Mouse (Mus musculus) lung, adult 18-20 months (tissue): ENCODE data around the gene Pum2.
"Not testable (repeated sequence)": the region's sequence is repeated elsewhere in the genome, so short reads cannot be mapped to it uniquely, and the experiment has no call there.

Experiments
- DNase-seq, 2 experiments: peaks; one replicate each; pipeline ENCODE4 v3.0.0; 2022; ENCODE audit warnings: mixed read lengths in 2 of 2

Gene Pum2

DNA sequence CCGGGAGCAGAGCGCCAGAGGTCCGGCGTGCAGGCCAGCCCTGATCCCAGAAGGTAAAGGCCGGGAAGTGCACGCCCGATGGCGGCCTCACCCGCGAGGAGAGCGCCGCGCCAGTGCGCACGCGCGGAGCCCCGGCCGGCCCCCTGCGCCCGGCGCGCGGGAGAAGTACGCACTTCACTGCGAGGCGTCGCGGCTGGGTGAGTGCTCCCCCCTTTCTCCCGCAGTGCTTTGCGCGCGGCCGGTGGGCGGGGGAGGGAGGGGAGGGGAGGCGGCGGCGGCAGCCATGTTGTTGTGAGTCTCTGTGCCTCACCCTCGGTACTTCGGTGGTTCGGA lies at the start of gene Pum2:
Gene Pum2 (plus strand): TSS at position 161 of the 333 bp plus-strand sequence.
- peak; percentile 91 to 94 for DNase-seq

DNA sequence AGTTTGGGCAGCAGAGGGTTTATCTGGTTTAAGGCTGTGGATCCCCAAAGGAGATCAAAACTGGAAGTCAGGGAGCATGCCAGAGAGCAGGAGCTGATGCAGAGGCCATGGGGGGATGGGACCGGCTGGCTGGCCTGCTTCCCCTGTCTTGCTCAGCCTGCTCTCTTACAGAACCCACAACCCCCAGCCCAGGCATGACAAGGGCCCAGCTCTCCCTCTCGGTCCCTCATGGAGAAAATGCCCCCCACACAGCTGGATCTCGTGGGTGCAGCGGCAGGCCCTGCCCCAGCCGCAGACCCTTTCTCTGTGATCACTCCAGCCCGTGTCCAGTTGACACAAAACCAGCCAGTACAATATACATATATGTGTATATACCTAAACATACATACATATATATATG lies 44.4 kb upstream of the Pum2 start:
- no peak for DNase-seq

DNA sequence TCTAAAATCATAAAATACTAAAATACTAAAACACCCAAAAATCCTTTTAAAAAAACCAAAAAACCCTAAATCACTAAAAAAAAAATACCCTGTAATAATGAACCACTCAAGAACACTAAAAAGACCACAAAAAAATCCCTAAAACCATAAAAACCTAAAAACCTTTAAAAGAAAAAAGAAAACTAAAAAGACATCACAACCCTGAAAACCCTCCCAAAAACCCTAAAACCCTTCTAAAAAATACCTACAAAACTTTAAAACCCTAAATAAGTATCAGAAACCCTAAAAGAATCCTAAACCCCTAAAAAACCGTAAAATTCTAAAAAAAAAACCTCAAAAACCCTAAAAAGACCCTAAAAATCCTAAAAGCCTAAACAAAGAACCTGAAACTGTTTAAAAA lies 42.2 kb upstream of the Pum2 start:
- DNase-seq: no peak

DNA sequence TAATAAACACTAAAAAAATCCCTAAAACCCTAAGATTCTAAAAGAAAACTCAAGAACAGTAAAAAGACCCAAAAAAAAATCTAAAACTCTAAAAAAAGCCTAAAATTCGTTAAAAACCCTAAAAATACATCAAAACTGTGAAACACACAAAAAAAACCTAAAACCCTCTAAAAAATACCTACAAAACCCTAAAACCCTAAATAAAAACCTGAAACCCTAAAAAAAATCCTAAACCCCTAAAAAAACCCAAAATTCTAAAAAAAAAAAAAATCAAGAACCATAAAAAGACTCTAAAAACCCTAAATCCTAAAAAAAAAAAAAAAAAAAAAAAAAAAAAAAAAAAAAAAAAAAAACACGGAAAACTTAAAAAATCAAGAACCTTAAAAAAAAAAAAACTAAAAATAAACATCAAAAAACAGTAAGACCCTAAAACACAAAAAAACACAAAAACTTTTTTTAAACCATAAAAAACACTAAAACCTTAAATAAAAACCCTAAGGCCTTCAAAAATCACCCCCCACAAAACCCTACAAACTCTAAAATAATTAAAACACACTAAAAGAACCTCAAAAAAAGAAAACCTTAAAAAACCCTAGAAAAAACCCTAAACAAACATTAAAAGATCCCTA lies 41.1 kb upstream of the Pum2 start:
- no peak for DNase-seq

DNA sequence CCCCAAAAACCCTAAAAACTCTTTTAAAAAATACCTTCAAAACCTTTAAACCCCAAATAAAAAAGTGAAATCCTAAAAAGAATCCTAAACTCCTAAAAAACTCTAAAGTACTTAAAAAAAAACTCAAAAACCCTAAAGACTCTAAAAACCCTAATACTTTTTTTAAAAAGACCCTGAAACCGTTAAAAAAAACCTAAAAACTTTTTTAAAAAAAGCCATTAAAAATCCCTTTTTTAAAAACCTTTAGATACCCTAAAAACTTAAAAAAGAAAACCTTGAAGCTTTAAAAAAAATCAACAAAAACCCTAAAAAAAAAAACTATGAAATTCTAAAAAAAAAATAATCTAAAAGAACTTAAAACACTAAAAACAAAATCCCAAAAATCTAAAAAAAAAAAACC lies 39.6 kb upstream of the Pum2 start:
- no peak for DNase-seq

DNA sequence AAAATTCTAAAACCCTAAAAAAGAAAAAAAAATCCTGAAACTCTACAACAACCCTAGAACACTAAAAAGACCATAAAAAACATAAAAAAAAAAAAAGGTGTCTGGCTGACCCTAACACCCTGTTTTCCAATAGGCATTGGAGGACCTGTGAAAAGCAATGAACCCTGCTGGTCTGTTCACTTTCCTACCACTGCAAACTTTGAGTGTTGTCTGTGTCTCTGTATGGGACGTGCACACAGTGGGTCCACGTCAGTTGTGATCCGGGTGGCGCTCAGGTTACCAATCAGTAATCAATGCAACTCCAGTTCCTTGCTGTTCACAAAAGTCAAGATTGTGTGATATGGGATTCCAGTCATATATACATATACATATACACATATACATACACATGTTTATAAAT lies 38.4 kb upstream of the Pum2 start:
- DNase-seq: no peak

DNA sequence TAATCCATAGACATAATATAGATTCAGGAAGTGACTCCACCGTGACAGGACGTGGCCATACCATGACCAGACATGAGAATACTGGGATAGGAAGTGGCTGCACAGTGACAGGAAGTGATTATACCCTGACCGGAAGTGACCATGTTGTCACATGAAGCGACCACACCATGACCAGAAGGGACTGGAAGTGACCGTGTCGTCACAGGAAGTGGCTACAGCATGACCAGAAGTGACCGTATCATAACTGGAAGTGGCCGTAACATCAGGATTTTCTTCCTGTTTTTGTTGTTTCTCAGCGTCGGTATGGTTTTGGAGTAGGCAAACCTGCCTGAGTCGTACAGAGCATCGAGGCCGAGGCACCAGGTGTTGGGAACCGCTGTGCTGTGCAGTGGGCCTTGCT lies 37.0 kb upstream of the Pum2 start:
- DNase-seq: peak in 1 of 2 experiments; percentile 52

DNA sequence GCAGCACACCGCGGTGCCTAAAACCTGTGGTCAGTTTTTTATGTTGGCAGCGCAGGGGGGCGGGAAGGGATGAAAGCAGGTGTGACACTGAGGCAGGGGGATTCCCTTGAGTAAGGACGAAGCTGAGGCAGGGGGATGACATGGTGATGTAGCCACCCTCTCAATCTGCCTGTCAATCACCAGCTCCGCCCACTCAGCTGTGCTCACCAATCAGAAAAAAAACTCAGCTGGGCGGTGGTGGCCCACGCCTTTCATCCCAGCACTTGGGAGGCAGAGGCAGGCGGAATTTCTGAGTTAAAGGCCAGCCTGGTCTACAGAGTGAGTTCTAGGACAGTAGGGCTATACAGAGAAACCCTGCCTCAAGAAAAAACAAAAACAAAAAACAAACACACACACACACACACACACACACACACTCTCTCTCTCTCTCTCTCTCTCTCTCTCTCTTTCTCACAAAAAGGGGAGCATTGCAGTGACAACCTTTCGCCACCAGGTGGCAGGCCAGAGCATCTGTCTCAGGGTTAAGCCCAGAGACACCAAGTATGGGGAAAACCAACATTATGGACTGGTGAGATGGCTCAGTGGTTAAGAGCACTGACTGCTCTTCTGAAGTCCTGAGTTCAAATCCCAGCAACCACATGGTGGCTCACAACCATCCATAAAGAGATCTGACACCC lies 35.4 kb upstream of the Pum2 start:
- DNase-seq: peak; percentile 77 to 80

DNA sequence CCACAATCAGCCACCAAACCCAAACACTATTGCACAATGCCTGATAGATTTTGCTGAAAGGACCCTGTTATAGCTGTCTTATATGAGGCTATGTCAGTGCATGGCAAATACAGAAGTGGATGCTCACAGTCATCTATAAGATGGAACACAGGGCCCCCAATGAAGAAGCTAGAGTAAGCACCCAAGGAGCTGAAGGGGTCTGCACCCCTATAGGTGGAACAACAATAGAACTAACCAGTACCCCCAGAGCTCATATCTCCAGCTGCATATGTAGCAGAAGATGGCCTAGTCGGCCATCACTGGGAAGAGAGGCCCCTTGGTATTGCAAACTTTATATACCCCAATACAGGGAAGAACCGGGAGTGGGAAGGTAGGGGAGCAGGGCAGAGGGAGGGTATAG lies 33.7 kb upstream of the Pum2 start:
- not testable (repeated sequence) for DNase-seq

DNA sequence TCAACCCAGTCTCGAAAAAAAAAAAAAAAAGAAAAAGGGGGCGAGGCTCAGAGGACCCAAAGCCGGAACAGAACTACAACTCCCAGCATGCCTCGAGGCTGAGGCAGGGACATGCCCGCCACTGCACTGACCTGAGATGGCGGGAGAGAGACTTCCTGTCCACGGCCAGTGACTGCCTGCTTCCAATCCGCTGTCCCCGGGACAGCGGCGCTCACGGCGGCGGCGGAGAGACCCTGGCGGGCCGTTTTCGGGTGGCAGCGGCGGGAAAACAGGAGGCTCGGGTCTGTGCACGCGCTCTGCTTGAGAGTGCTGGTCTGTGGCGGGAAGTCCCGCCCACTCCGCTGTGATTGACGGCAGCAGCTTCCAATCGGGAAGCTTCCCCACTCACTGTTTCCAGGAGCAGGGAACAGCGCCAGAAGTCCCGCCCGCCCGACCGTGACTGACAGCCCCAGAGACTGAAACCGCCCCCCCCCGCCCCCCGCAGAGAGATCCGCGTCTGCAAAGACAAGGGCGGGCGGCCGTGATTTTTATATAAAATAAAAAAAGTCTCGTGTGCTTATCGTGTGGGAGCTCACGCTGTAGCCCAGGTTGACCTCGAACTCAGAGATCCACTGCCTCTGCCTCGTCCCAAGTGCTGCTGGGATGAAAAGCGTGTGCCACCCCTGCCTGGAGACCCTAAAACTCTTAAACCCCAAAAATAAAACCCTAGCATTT lies 33.1 kb upstream of the Pum2 start:
- DNase-seq: peak; percentile 97

DNA sequence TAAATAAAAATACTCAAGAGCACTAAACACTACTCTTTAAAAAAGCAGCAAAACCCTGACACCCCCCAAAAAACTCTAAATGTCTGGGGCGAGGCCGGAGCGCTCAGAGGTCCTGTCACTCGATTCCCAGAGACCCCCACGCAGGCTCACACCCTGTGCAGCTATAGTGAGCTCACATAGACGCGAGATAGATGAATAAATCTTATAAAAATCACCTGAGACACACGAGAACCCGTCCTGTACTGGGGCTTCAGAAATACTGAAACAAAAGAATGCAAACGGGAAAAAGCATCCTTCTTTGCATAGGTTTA lies 32.6 kb upstream of the Pum2 start:
- DNase-seq: no peak

DNA sequence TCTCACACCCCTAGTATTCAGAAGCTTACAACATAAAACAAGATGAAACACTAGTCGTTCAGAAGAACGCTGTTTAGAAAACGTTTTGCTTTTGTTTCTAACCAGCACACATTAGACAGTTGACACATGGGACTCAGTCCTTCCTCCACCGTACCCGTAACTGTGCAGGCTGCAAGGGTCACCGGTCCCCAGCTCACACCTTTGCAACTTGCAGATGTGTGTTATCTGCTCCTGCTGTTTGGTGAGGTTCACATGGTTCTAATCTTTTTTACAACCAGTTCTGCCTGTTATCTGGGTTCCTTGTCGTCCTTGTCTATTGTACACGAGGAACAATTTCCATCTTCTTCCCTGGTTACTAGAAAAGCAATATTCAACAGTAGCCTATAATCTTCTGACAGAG lies 25.7 kb upstream of the Pum2 start:
- not testable (repeated sequence) for DNase-seq

DNA sequence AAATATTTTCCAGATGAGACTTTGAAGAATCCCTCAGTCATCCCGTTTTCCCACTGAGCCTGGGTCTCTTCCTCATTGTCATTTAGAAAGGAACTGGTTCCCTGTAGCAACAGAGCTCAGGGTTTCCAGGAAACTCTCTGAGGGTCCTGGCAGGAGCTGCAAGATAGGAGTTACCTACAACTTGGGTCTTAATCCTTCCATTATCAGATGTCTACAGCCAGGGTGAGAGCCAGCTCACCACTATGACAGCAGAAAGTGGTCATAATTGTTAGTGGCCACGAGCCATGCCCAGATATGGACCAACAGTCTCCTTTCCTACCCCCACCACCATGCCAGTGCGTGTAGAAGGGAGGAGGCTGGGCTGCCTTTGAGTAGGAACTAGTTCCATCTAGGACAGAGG lies 23.9 kb upstream of the Pum2 start:
- DNase-seq: not testable (repeated sequence)

DNA sequence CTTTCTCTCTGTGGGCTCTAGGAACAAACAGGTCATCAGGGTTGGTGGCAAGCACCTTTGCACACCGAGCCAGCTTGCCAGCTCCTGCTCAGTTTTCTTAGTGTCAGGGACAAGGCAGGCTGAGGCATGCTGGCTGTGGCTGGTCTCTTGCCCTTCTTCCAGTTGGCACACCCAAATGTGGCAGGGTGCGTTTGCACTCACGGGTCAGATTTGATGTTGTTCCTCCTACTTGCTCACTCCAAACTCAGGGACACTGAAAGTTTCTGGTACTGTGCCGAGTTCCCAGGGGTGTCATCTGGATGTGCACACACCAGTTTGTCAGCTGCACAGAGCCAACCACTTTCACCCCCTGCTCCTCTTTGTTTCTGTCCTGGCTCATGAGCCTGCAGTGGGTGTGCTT lies 17.3 kb upstream of the Pum2 start:
- DNase-seq: no peak

DNA sequence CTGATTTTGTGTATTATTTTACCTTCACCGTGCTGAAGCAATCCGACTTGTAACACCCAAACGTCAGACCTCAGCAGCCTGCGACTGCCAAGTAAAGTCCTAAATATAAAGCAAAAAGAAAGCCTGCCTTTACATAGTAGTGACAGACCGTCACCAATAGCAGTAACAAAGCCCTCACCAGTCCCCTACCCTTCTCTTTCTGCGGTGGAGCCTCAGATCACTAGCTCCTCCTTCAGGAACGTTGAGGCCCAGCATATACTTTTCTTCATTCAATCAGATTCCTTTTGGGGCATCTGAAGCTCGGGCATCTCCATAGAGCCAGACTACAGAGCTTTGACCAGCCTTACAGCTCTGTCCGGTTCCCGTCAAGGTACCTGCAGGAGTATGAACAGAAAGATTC lies 16.8 kb upstream of the Pum2 start:
- no peak for DNase-seq

DNA sequence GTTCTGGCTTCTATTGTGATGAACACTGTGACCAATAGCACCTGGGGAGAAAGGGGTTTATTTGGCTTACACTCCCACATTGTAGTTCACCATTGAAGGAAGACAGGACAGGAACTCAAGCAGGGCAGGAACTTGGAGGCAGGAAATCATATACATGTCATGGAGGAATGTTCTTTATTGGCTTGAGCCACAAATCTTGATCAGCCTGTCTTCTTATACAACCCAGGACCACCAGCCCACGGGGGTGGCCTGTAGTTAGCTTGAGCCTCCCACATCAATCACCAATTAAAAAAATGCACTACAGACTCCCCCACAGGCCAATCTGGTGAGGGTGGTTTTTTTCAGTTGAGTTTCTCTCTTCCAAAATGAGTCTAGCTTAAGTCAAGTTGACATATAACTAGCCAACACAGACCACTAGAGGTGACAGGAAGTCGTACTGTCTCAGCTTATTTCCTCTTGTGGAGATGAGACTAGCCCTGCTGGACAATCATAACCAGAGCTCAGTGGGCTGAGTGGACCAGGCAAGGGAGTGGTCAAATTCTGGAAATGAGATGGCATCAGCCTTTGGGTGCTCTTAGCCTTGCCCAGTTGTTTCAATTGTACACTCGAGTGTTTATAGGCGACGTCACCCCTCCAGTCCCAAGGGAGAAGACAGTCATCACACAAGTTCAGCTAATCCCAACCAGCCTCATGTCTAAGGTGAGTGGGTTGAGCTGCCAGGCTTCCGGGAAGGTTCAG lies 16.1 kb upstream of the Pum2 start:
- DNase-seq: no peak

DNA sequence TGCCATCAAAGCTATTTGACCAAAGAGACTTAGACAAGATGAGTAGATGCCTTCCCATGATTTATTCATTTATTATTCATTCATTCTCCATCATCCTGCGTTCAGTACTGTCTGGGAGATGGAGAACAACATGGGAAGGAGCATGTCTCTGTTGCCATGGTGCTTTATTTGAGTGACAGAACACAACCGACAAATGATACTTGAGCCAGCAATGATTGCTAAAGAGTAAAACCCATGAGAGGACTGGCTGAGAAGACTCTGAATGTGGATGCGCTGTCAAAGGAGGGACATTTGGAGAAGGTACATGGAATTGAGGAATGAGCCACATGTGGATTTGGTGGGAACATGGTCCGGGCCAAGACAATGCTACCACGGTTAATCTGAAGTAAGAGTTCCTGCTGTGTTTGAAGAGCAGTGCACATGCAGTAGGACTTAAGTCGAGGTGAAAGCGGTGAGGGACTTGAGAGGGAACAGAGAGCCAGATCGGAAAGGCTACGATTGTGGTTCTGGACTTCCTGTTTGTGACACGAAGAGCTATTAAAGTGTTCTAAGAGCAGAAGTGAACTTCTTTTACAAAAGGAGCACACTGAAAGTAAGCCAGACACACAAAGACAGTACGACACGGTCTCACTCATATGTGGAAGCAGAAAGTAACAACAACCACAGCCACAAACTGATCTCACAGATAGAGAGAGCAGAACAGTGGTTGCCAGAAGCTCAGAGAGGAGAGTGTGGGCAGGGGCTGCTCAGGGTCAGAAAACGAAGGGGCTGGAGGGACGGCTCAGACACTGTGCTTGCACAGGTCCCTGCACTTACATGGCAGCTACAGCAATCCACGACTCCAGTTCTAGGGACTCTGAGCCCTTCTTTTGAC lies 14.3 kb upstream of the Pum2 start:
- DNase-seq: no peak

DNA sequence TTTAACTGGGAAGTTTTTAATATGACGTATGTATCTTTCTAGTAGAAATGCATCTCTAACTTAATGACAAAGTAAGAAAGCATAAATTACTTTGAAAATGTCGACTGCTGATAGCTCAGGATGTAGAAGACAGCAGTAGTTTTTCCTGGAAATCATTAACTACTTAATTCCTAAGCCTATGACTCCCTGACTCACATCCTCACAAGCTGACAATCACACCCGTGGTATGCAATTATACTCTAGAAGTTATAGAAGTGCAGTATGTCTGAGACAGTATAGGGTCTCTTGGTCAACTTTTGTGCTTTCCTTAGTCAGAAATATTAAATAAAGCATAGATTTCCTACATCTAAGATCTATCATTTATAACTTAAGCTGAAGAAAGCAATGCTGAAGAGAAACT lies 12.2 kb upstream of the Pum2 start:
- DNase-seq: no peak

DNA sequence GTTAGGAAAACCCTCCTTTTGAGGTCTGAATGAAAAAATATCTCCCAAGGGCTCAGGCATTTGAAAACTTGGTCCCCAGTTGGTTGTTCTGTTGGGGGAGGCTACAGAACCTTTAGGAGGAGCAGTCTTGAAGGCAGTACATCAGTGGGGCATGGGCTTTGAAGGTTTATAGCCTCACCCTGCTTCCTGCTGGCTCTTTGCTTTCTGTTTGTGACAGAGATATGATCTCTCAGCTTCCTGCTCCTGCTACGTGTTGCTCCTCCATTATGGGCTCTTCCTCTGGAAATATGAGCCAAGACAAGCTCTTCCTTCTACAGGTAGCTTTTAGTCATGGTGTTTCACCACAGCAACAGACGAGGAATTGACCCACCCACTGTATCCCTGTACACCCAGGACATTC lies 11.8 kb upstream of the Pum2 start:
- DNase-seq: no peak

DNA sequence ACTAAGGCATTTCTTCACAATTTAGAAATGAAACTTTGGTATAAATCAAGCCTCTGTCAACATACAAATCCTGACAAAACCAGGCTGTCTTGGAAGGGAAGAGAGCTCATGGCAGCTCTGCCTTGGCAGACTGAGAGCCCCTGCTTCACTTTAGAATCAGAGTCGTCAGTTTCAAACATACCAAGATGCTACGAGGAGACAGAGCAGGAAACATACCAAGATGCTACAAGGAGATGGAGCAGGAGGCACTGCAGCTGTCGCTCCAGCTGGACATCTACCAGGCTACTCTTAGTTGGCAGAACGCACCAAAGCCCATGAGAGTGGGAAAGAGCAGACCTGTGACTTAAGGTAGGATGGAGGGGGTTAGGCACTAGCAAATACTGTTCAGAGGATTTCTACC lies 11.2 kb upstream of the Pum2 start:
- no peak for DNase-seq

DNA sequence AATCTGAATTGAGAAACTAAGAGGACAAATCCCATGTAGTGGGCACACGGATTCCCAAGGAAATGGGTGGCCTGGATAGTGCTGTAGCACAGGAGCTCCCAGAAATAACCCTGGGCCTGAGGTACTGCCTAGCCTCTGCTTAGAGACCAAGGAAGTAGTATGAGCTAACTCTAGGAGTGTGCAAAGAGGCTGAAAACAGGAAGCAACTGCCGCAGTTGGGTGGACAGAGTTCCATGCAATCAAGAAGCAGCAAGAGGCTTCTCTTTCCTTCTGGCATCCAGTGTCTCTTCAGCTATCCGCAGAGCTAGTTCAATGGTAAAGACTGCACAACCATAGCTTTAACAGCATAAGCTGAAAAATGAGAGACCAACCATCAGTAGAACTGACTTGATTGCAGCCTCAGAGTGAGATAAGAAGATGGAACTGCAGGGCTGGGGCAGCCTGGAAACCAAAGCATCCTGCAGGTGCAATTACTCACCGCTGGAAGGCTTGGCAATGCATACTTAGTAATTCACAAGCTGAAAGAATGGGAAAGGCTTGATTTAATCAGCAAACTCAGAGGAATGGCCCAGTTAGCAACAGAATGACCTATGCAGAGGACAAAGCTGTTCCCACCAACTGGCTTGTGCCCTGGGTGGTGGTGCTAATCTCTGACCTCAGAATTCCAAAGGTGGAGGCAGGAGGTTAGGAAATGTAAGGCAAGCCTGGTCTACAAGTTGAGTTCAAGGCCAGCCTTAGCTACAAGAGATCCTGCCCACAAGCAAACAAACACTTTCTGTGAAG lies 6.3 kb upstream of the Pum2 start:
- no peak for DNase-seq

DNA sequence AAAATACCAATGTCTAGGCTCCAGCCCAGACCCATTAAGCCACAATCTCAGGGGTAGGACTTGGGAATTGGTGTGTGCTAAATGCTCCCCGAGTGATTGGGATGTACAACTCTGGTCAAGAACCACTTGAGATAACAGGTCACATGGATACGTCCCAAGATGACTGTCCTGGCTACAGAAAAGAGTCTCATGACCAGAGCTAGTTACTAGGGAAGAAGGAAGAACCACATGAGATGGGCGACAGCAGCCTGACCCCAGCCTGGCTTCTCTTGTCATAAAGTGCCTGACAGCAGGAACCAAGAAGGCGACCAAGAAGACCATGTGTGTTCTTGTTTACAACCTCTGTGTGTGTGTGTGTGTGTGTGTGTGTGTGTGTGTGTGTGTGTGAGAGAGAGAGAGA lies 4.5 kb upstream of the Pum2 start:
- no peak for DNase-seq
